Mouse (Mus musculus): ENCODE measurements at regions not wholly inside any gene's neighbourhood (a gene's known extent, or its start where the extent isn't known, plus 50 kb on each side); places are given as distances from the start of the nearest gene placed in this dataset.
"Not testable (repeated sequence)": the region's sequence is repeated elsewhere in the genome, so short reads cannot be mapped to it uniquely, and the experiment has no call there.

- Histone ChIP-seq H3K36me3 (replicated peaks) (no peaks in the 10 kb centered on the region), H3K4me3 (no peak overlapping the region), H3K9me3 (peaks cover 18% of the 10 kb centered on the region), H3K27me3 (replicated peaks; ENCODE audit: low read depth, poor library complexity, severe bottlenecking) (no peaks in the 10 kb centered on the region), H3K4me1 (no peaks in the 10 kb centered on the region), H3K27ac (replicated peaks) (no peak overlapping the region)
- no peak for DNase-seq (ENCODE audit: low spot score)
These were observed 96.6 kb upstream of the Selenop start for GRCm38 (mm10) chr15:3171774-3172173.

- H3K36me3 ChIP-seq (replicated peaks): no peaks in the 10 kb centered on the region
- WGBS: 61% methylated on average over 2 of the region's 2 CpGs
- no peak overlapping the region for H3K27ac ChIP-seq (replicated peaks)
- no peak overlapping the region for H3K4me3 ChIP-seq
- H3K4me1 ChIP-seq: no peaks in the 10 kb centered on the region
- peaks cover 21% of the 10 kb centered on the region for H3K9me3 ChIP-seq
- DNase-seq (ENCODE audit: low spot score): no peak
- H3K27me3 ChIP-seq (replicated peaks; ENCODE audit: low read depth, poor library complexity, severe bottlenecking): no peaks in the 10 kb centered on the region
These were observed 94.3 kb upstream of the Selenop start for GRCm38 (mm10) chr15:3174072-3174471.

DNA sequence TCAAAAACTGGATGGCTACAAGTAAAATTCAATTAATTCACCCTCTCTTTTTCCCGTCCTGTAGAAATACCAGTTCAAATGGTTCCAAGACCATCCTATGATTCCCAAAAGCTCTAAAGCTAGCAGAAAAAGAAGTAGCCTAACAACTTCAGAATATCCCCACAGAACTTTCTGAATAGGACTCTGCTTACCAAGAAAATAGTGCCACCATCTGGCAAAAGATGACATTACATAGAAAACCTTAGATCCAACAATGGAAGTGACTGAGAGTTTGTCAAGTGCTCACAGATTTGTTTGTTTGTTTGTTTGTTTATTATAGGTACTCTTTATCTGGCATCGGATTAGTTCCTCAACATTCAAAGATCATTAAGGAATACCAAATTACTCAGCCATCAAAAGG is 93.5 kb upstream of the Selenop start:
- Histone ChIP-seq H3K9me3 (peaks cover 21% of the 10 kb centered on the region), H3K4me1 (no peaks in the 10 kb centered on the region), H3K36me3 (replicated peaks) (no peaks in the 10 kb centered on the region), H3K27me3 (replicated peaks; ENCODE audit: low read depth, poor library complexity, severe bottlenecking) (no peaks in the 10 kb centered on the region), H3K4me3 (no peak overlapping the region), H3K27ac (replicated peaks) (no peak overlapping the region)
- WGBS: 45% methylated on average over 2 of the region's 2 CpGs
- DNase-seq (ENCODE audit: low spot score): no peak

- Histone ChIP-seq H3K9me3 (no peaks in the 10 kb centered on the region), H3K27ac (replicated peaks) (no peak overlapping the region), H3K4me1 (no peaks in the 10 kb centered on the region), H3K27me3 (replicated peaks; ENCODE audit: low read depth, poor library complexity, severe bottlenecking) (no peaks in the 10 kb centered on the region), H3K4me3 (no peak overlapping the region), H3K36me3 (replicated peaks) (no peaks in the 10 kb centered on the region)
- WGBS: 85% methylated on average over 2 of the region's 2 CpGs
- DNase-seq (ENCODE audit: low spot score): peak; percentile 62
These were observed 66.3 kb upstream of the Selenop start for GRCm38 (mm10) chr15:3201912-3202653.

DNA sequence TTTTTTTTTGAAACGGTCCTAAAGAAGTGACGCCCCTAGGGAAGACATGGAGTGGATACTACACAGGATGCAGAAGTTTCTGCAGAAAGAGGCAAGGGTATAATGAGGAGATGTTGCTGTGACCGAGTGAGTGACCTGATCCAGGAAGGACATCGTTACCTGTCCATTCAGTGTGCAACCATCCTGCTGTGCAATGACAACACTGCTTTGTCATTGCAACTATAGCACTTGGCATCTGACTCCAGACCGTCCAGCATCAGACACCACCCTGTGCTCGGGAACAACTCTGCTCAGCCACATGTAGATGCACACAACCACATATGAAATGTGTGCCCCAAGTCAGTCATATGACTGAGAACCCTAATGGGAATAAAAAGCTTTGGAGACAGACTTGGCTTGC is 62.8 kb upstream of the Selenop start:
- 0 out of 2 replicates have a peak, but pooled peaks cover 4% of the 10 kb centered on the region for H3K9me3 ChIP-seq
- H3K4me3 ChIP-seq: no peak overlapping the region
- WGBS: 82% methylated on average over 6 of the region's 6 CpGs
- no peaks in the 10 kb centered on the region for H3K27me3 ChIP-seq (replicated peaks; ENCODE audit: low read depth, poor library complexity, severe bottlenecking)
- no peak overlapping the region for H3K27ac ChIP-seq (replicated peaks)
- H3K4me1 ChIP-seq: no peaks in the 10 kb centered on the region
- no peaks in the 10 kb centered on the region for H3K36me3 ChIP-seq (replicated peaks)
- DNase-seq (ENCODE audit: low spot score): no peak

DNA sequence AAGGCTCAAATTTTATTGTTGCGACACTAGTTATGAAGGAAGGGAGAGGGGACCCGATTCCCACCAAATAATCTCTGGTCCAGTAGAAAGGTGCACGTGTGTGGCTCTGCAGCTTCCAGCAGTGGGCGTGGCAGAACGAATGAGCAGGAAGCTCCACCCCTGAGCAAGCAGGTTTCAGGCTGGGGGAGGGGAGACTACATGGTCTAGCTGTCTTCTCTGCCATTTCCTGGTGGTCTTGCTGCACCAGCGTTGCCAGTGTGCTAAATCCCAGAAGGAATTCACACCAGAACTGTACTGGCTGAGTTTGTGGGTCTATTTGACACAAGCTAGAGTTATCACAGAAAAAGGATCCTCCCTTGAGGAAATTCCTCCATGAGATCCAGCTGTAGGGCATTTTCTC is 62.3 kb upstream of the Selenop start:
- H3K27me3 ChIP-seq (replicated peaks; ENCODE audit: low read depth, poor library complexity, severe bottlenecking); DNase-seq (ENCODE audit: low spot score); H3K27ac ChIP-seq (replicated peaks); H3K4me1 ChIP-seq; H3K36me3 ChIP-seq (replicated peaks); H3K4me3 ChIP-seq; H3K9me3 ChIP-seq: not testable (repeated sequence)
- WGBS: 68% methylated on average over 6 of the region's 6 CpGs

GRCm38 (mm10) chr15:3213721-3214120 is 54.6 kb upstream of the Selenop start:
- DNase-seq (ENCODE audit: low spot score): peak; percentile 22
- H3K4me3 ChIP-seq: no peak overlapping the region
- no peaks in the 10 kb centered on the region for H3K27me3 ChIP-seq (replicated peaks; ENCODE audit: low read depth, poor library complexity, severe bottlenecking)
- no peaks in the 10 kb centered on the region for H3K36me3 ChIP-seq (replicated peaks)
- H3K27ac ChIP-seq (replicated peaks): no peak overlapping the region
- no peaks in the 10 kb centered on the region for H3K4me1 ChIP-seq
- 13% methylated on average over 4 of the region's 4 CpGs for WGBS
- no peaks in the 10 kb centered on the region for H3K9me3 ChIP-seq

GRCm38 (mm10) chr15:3215201-3215600 is 53.1 kb upstream of the Selenop start:
- H3K27me3 ChIP-seq (replicated peaks; ENCODE audit: low read depth, poor library complexity, severe bottlenecking): no peaks in the 10 kb centered on the region
- H3K4me1 ChIP-seq: no peaks in the 10 kb centered on the region
- DNase-seq (ENCODE audit: low spot score): no peak
- 55% methylated on average over 1 of the region's 1 CpGs for WGBS
- no peaks in the 10 kb centered on the region for H3K36me3 ChIP-seq (replicated peaks)
- no peaks in the 10 kb centered on the region for H3K9me3 ChIP-seq
- no peak overlapping the region for H3K27ac ChIP-seq (replicated peaks)
- no peak overlapping the region for H3K4me3 ChIP-seq
